Mouse (Mus musculus) liver, embryonic 14.5 days (tissue): ENCODE measurements around the gene Poc5. TPM values are rescaled to one million over a fixed set of nuclear protein-coding genes. Genes with fewer than 3 reads are reported as not detected.

Experiments
- ATAC-seq: fragments of 200-750 bp; cut with Nextera tagmentation; 2 replicates; pipeline ENCODE4 v1.8.0; 2017; ENCODE audit warnings: moderate number of reproducible peaks, mild to moderate bottlenecking, moderate library complexity; ENCODE audit not compliant: insufficient read depth
- DNase-seq, 3 experiments: peaks; one replicate each; pipeline ENCODE4 v3.0.0-alpha.2; 2012 to 2013; ENCODE audit warnings: low read depth in 3 of 3, low spot score in 3 of 3
- H3K27ac ChIP-seq: fragments of 300-500 bp; sonication (generic); 2 replicates; pipeline ENCODE4 v1.5.1; 2014; ENCODE audit warnings: moderate library complexity, mild to moderate bottlenecking, control low read depth, inconsistent platforms
- H3K27me3 ChIP-seq: fragments of 300-500 bp; sonication (generic); 2 replicates; pipeline ENCODE4 v1.6.1; 2014; ENCODE audit warnings: mild to moderate bottlenecking, low read length, moderate library complexity; ENCODE audit not compliant: control insufficient read depth, insufficient read depth
- H3K36me3 ChIP-seq: fragments of 300-500 bp; sonication (generic); replicated peaks from 2 replicates; pipeline ENCODE4 v1.6.1; 2014; ENCODE audit warnings: low read depth; ENCODE audit not compliant: control insufficient read depth, insufficient read depth
- H3K4me1 ChIP-seq, 2 experiments: fragments of 200-500 bp in 1 of 2; fragments of 300-500 bp in 1 of 2; sonication (generic) in 1 of 2; replicated peaks; 2 replicates each; pipeline ENCODE4 v1.6.1; 2012 to 2014; ENCODE audit warnings: antibody characterized with exemption in 1 of 2, inconsistent platforms in 1 of 2, low read length in 1 of 2; ENCODE audit not compliant: control insufficient read depth in 2 of 2, insufficient read depth in 2 of 2
- H3K4me2 ChIP-seq: fragments of 300-500 bp; sonication (generic); 2 replicates; pipeline ENCODE4 v1.6.1; 2014; ENCODE audit warnings: low read depth, mild to moderate bottlenecking, control low read depth, moderate library complexity
- H3K4me3 ChIP-seq, 2 experiments: fragments of 200-500 bp in 1 of 2; fragments of 300-500 bp in 1 of 2; sonication (generic) in 1 of 2; 2 replicates each; pipeline ENCODE4 v1.5.1; 2012 to 2014; ENCODE audit warnings: low read depth in 2 of 2, low read length in 2 of 2, mild to moderate bottlenecking in 2 of 2, control low read depth in 1 of 2, inconsistent platforms in 1 of 2, moderate library complexity in 1 of 2; ENCODE audit not compliant: insufficient read depth in 1 of 2
- H3K9ac ChIP-seq: fragments of 300-500 bp; sonication (generic); replicated peaks from 2 replicates; pipeline ENCODE4 v1.6.1; 2014; ENCODE audit warnings: mild to moderate bottlenecking, control low read depth, moderate library complexity
- H3K9me3 ChIP-seq: fragments of 300-500 bp; sonication (generic); 2 replicates; pipeline ENCODE4 v1.6.1; 2016; ENCODE audit warnings: low read length, mixed read lengths; ENCODE audit not compliant: control insufficient read depth
- CTCF ChIP-seq: IDR thresholded peaks from 2 replicates; pipeline ENCODE4 v1.5.1; 2016; ENCODE audit warnings: antibody characterized with exemption, low read depth, control low read depth
- EP300 ChIP-seq: IDR thresholded peaks from 2 replicates; pipeline ENCODE4 v1.6.1; 2016; ENCODE audit warnings: antibody characterized with exemption, low read depth
- WGBS: fragments of 180-500 bp; shearing (Covaris S2); extraction: QIAGEN DNeasy Blood & Tissue Kit; methylation state at CpG from one replicate; pipeline ENCODE4 v1.1.7; 2014; ENCODE audit not compliant: insufficient replicate concordance; 5-methylcytosine and 5-hydroxymethylcytosine counted together
- polyA plus RNA-seq, 2 experiments: library from polyadenylated mRNA; depleted of rRNA in 1 of 2; stranded (reverse) in 1 of 2; unstranded in 1 of 2; fragments of >200 nt; fragmentation: Nextera tagmentation in 1 of 2; extraction: Ambion mirVana in 1 of 2; gene quantifications; 2 replicates each; pipeline versions ENCODE4 v1.2.1 to v1.2.3; 2012 to 2014

Poc5 gene
- polyA plus RNA-seq, 2 experiments, result 4.0 to 5.4 TPM

DNA sequence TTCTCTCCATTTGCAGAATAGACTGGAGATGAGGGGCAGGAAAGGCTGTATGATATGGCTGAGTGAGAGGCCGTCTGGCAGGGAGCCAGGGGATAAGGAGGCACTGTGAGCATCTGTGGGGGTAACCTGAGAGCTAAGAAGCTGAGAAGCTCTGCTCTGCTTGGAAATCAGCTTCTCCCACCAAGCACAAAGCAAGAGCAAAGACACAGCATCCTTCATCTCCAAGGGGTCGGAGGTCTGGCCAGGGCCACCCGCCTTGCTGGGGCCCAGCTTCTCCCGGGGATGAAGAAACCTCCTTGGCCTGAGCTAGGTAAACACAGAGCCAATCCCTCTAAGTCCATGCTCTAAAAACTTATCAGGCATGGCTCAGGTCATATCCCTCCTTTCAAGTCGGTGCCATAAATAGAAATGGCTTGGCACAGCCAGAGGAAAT lies 46.8 kb downstream of the Poc5 start:
- no peak overlapping the region for H3K4me2 ChIP-seq
- TF ChIP-seq CTCF (no peak), EP300 (no peak)
- H3K4me3 ChIP-seq, result no peak overlapping the region
- DNase-seq, result no peak
- no peaks in the 10 kb centered on the region for H3K36me3 ChIP-seq
- peaks cover 0 to 28% of the 10 kb centered on the region in 2 experiments; a peak in 2 of 4 replicates for H3K4me1 ChIP-seq
- no peak overlapping the region for H3K27ac ChIP-seq
- H3K27me3 ChIP-seq, result no peaks in the 10 kb centered on the region
- no peak for ATAC-seq
- 44% methylated on average over 5 of the region's 5 CpGs for WGBS
- no peaks in the 10 kb centered on the region for H3K9me3 ChIP-seq
- no peak overlapping the region for H3K9ac ChIP-seq

DNA sequence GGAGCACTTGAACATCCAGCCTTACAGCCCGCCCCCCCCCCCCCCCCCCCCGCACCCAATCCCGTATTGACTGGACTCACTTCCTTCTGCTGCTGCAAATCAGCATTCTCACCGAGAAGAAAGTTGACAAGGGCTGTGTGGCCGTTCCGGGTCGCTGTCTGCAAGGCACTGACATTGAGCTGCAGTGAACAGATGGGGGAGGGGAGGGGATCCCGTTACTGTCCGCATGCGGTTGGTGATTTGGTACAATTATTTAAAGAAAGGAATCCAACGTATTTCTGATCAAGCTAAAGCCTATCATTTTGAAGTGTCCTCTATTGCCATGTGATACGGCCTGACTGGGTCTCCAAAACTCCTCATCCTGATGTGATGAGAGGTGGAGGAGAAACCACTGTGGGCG lies 47.7 kb downstream of the Poc5 start:
- WGBS, result 16% methylated on average over 11 of the region's 13 CpGs
- TF ChIP-seq CTCF (peak; percentile 21; the same call in 1 of the 2 replicates), EP300 (no peak)
- H3K4me1 ChIP-seq, result peaks cover 0 to 28% of the 10 kb centered on the region in 2 experiments; a peak in 2 of 4 replicates

DNA sequence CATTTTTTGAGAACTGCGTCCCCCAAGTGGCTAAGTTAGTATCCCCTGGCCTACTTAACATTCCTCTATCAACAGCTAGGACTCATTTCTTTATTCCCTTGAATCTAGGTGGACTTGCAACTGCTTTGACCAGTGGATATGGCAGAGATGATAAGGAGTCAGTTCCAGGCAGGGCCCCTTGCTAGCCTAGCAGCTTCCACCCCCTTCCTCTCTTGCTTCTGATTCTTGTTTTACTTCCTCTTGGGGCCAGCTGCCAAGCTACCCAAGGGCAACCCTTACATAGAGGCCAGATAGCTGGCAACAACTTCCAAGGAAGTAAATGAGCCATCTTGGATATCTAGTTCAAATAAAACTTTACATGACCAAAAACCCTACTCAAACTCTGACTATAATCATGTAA lies 48.8 kb downstream of the Poc5 start:
- 70% methylated on average over 1 of the region's 1 CpGs for WGBS
- Histone ChIP-seq H3K9me3 (no peaks in the 10 kb centered on the region), H3K27me3 (no peaks in the 10 kb centered on the region), H3K36me3 (no peaks in the 10 kb centered on the region), H3K9ac (no peak overlapping the region), H3K4me3 (no peak overlapping the region), H3K4me2 (no peak overlapping the region), H3K4me1 (peaks cover 0 to 28% of the 10 kb centered on the region in 2 experiments; a peak in 2 of 4 replicates), H3K27ac (no peak overlapping the region)
- no peak for DNase-seq
- no peak for ATAC-seq
- TF ChIP-seq EP300 (no peak), CTCF (no peak)

More for the DNA sequence above, 47.7 kb downstream of the Poc5 start:
- no peak for ATAC-seq
- no peaks in the 10 kb centered on the region for H3K27me3 ChIP-seq
- H3K9ac ChIP-seq, result no peak overlapping the region
- H3K9me3 ChIP-seq, result no peaks in the 10 kb centered on the region
- H3K4me3 ChIP-seq, result no peak overlapping the region
- DNase-seq, result no peak
- H3K36me3 ChIP-seq, result no peaks in the 10 kb centered on the region
- no peak overlapping the region for H3K27ac ChIP-seq
- peak overlapping the region; percentile 19; the same call in 1 of the 2 replicates for H3K4me2 ChIP-seq

DNA sequence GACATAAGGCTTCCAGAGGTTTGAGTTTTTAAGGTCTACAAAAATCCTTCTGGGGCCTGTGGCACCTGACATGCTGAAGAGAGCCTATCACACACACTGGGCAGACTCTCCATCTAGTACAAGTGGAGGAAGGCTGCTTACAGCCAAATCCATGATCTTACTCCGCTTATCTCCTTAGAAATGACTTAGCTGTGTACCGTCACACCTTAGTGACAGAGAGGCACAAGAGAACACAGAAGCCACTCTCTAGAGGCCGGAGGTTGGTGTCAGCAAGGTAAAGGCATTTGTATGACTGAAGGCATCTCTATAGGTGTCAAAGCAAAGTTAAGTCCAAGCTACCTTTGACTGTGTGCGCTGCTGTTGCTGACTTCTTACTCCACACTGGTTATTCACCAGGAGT lies 52.3 kb downstream of the Poc5 start:
- no peaks in the 10 kb centered on the region for H3K27me3 ChIP-seq
- H3K4me2 ChIP-seq, result no peak overlapping the region
- no peak overlapping the region for H3K4me3 ChIP-seq
- no peaks in the 10 kb centered on the region for H3K9me3 ChIP-seq
- no peak for DNase-seq
- H3K9ac ChIP-seq, result no peak overlapping the region
- no peak for TF ChIP-seq EP300
- TF ChIP-seq CTCF, result no peak
- WGBS, result 75% methylated on average over 4 of the region's 4 CpGs
- H3K27ac ChIP-seq, result no peak overlapping the region
- peaks cover 0 to 9% of the 10 kb centered on the region in 2 experiments; a peak in 2 of 4 replicates for H3K4me1 ChIP-seq
- no peak for ATAC-seq
- H3K36me3 ChIP-seq, result no peaks in the 10 kb centered on the region

DNA sequence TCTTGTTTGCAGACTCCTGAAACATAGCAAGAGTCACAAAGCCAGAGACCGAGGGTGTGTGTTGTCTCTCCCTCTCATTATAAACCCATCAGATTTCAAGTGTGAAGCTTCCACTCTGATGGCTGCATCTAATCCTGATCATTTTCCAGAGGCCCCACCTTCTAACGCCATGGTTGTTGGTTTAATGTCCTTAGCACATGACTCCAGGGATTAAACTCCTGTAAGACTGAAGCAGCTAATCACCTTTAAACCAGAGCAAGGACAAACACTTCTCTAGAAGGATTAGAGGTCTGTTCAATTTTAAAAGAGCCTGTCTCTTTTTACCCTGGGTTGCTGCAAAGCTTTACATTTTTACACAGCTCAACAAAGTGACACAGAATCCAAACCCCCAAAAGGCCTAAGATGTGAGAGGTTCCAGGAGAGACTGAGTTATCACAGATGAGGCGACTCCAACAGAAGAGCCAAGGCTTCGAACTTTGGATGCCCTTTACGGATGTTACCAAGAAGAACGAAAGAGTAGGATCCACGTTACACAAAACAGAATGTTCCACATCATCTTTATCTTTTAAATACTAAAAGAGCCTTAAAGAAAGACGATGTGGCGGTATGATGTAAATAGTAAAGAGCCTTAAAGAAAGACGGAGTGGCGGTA lies 62.2 kb downstream of the Poc5 start:
- Histone ChIP-seq H3K9me3 (no peaks in the 10 kb centered on the region), H3K4me3 (no peak overlapping the region), H3K36me3 (no peaks in the 10 kb centered on the region), H3K27me3 (no peaks in the 10 kb centered on the region), H3K9ac (no peak overlapping the region), H3K4me2 (no peak overlapping the region), H3K27ac (no peak overlapping the region), H3K4me1 (no peaks in the 10 kb centered on the region)
- ATAC-seq (no peak), DNase-seq (no peak)
- no peak for TF ChIP-seq CTCF
- WGBS, result 69% methylated on average over 11 of the region's 11 CpGs
